Mouse (Mus musculus) embryonic facial prominence, embryonic 13.5 days (tissue): ENCODE results near the gene Adamtsl1. TPM values are rescaled to one million over a fixed set of nuclear protein-coding genes. Genes with fewer than 3 reads are reported as not detected.

ENCODE experiments used
- ATAC-seq: fragments of 200-750 bp; cut with Nextera tagmentation; 2 replicates; pipeline ENCODE4 v1.8.0; 2017; ENCODE audit warnings: low read depth; ENCODE audit not compliant: insufficient number of reproducible peaks, insufficient read depth, low FRiP score, low TSS enrichment
- H3K27ac ChIP-seq: fragments of 300-500 bp; sonication (generic); 2 replicates; pipeline ENCODE4 v1.5.1; 2015; ENCODE audit warnings: moderate library complexity, mild to moderate bottlenecking, inconsistent platforms
- H3K27me3 ChIP-seq: fragments of 300-500 bp; sonication (generic); 2 replicates; pipeline ENCODE4 v1.6.1; 2015; ENCODE audit warnings: mild to moderate bottlenecking, inconsistent platforms
- H3K36me3 ChIP-seq: fragments of 300-500 bp; sonication (generic); 2 replicates; pipeline ENCODE4 v1.6.1; 2015; ENCODE audit warnings: mild to moderate bottlenecking, inconsistent platforms
- H3K4me1 ChIP-seq: fragments of 300-500 bp; sonication (generic); 2 replicates; pipeline ENCODE4 v1.6.1; 2015; ENCODE audit warnings: inconsistent platforms
- H3K4me2 ChIP-seq: fragments of 300-500 bp; sonication (generic); 2 replicates; pipeline ENCODE4 v1.6.1; 2015; ENCODE audit warnings: moderate library complexity, mild to moderate bottlenecking, inconsistent platforms
- H3K4me3 ChIP-seq: fragments of 300-500 bp; sonication (generic); 2 replicates; pipeline ENCODE4 v1.5.1; 2015; ENCODE audit warnings: mild to moderate bottlenecking, inconsistent platforms
- H3K9ac ChIP-seq: fragments of 300-500 bp; sonication (generic); 2 replicates; pipeline ENCODE4 v1.6.1; 2015; ENCODE audit warnings: mild to moderate bottlenecking, inconsistent platforms
- H3K9me3 ChIP-seq: fragments of 300-500 bp; sonication (generic); 2 replicates; pipeline ENCODE4 v1.6.1; 2016; ENCODE audit warnings: inconsistent platforms
- WGBS: fragments of 180-500 bp; shearing (Covaris S2); methylation state at CpG from one replicate; pipeline ENCODE4 v1.1.7; 2015; ENCODE audit warnings: mixed read lengths; 5-methylcytosine and 5-hydroxymethylcytosine counted together
- polyA plus RNA-seq: library from polyadenylated mRNA; unstranded; fragments of >200 nt; fragmentation: Nextera tagmentation; extraction: Ambion mirVana; gene quantifications from 2 replicates; pipeline ENCODE4 v1.2.1, GENCODE M21; 2015

The Adamtsl1 gene
- polyA plus RNA-seq, 1 experiment from 2014 or later, result 48.1 TPM

DNA sequence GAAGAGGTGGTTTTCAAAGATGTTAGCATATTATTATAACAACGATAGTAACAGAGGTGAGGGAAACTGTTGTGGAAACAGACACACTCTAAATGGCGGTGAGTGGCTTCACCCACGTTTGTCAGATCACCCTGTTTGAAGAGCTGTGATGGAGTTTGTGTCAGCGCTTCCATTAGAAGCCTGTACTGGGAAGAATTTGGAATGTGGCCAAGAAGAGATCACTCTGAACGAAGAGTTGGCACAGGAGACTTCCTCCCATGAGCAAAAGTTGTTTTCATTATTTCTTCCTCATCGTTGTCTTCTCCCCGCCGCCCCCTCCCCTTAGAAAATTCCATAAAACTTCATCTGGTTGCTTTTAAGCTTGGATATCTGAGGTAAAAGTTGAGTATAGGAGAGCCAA, 340.5 kb downstream of the Adamtsl1 start:
- H3K4me2 ChIP-seq, result no peak overlapping the region
- 50% methylated on average over 8 of the region's 8 CpGs for WGBS
- peaks cover 8% of the 10 kb centered on the region; the same call in 1 of the 2 replicates for H3K4me1 ChIP-seq
- no peak overlapping the region for H3K27ac ChIP-seq
- no peak for ATAC-seq
- H3K27me3 ChIP-seq, result no peaks in the 10 kb centered on the region
- no peaks in the 10 kb centered on the region for H3K9me3 ChIP-seq
- no peak overlapping the region for H3K9ac ChIP-seq
- no peaks in the 10 kb centered on the region for H3K36me3 ChIP-seq
- H3K4me3 ChIP-seq, result no peak overlapping the region

DNA sequence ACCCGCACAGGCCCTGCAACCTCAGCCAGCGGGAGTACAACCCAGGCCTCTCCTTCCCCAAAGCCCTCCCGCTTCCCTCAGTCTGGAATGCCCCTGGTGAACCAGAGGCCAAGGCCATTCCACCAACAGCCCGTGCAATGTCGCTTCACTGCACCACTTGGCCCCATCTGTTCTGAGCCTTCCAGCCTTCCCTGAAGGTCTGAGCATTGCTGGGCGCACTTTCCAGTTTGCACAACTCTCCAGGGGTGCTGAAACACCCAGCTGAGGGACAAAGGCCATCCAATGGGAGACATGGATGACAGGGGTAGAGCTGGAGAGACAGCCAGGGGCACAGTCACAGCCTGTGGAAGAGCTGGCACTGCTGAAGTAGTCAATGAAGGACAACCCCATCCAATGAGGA, 365.4 kb downstream of the Adamtsl1 start:
- ATAC-seq, result no peak
- no peaks in the 10 kb centered on the region for H3K4me1 ChIP-seq
- 83% methylated on average over 6 of the region's 6 CpGs for WGBS

DNA sequence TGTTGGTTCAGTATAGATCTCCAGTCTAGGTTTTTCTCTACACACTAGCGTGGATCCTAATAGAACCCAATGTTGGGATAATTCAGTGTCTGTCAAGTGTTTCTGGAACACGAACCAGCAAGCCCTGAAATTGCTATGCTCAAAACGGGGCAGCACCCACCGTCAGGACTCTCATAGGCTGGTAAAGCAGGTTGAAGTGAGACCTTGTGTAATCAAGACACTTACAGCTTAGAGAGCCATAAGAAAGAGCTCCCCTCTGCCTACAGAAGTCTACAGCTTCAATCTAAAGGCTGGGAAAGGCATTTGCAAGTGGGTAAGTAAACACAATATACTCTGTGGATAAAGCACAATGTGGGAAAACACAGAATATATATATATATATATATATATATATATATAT, 367.3 kb downstream of the Adamtsl1 start:
- no peak overlapping the region for H3K9ac ChIP-seq
- no peak overlapping the region for H3K4me3 ChIP-seq
- H3K36me3 ChIP-seq, result no peaks in the 10 kb centered on the region
- 84% methylated on average over 4 of the region's 4 CpGs for WGBS
- H3K27ac ChIP-seq, result no peak overlapping the region
- H3K9me3 ChIP-seq, result no peaks in the 10 kb centered on the region
- ATAC-seq, result no peak
- no peaks in the 10 kb centered on the region for H3K27me3 ChIP-seq
- no peaks in the 10 kb centered on the region for H3K4me1 ChIP-seq
- H3K4me2 ChIP-seq, result no peak overlapping the region

More for the DNA sequence above, 365.4 kb downstream of the Adamtsl1 start:
- Histone ChIP-seq H3K9ac (no peak overlapping the region), H3K4me3 (no peak overlapping the region), H3K4me2 (no peak overlapping the region), H3K36me3 (no peaks in the 10 kb centered on the region), H3K27ac (no peak overlapping the region), H3K27me3 (no peaks in the 10 kb centered on the region), H3K9me3 (no peaks in the 10 kb centered on the region)

DNA sequence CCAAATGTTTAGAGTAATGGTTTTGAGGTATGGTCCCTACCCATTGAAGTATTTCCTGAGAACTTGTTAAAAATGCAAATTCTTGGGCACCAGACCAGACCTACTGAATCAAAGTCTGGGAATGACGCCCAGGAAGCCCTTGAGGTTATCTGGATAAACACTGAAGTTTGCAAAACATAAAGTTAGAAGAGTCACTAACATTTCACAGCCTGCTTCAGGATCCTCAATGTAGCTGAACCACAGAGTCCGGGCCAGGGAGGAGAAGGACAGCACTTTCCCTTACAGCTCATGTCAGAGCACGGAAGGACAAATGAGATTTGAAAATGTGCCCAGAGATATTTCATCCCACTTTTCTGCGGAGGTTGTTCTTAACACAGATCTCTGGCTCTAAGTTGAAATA, 370.1 kb downstream of the Adamtsl1 start:
- H3K36me3 ChIP-seq, result no peaks in the 10 kb centered on the region
- WGBS, result 71% methylated on average over 4 of the region's 4 CpGs
- no peak overlapping the region for H3K9ac ChIP-seq
- ATAC-seq, result no peak
- H3K4me3 ChIP-seq, result no peak overlapping the region
- H3K4me2 ChIP-seq, result no peak overlapping the region
- H3K4me1 ChIP-seq, result no peaks in the 10 kb centered on the region
- no peaks in the 10 kb centered on the region for H3K27me3 ChIP-seq
- H3K27ac ChIP-seq, result no peak overlapping the region
- H3K9me3 ChIP-seq, result no peaks in the 10 kb centered on the region

DNA sequence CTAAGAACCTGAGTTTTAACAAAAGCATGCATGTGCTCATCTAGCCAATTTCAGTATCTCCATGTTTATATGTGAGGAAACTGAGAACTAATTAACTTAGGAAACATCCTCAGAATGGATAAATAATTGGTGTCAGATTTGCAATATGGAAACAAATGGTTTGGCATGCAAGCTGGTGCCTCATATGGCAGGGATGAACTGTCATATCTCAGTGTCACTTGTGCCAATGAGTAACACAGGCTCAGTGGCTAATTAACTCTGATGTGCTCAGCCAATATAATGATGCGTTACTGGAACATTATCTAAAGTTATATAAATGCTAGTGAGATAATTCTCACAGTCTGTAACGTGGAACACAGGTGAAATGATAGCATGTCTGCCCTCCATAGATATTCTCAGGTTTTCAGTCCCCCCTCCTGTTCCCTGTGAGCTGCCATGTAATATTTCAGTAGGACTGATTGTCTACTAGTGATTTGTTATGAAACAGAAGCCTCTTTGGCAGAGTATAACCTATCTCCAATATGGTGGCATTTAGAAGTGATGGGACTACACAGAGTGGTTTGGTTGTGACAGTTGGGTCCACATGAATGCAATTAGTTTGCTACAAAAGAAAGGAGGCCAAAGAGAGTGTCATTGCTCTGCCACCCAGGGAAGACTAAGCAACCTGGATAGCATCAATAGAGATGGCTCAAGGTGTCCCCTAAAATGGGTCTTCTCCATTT, 376.1 kb downstream of the Adamtsl1 start:
- Histone ChIP-seq H3K36me3 (no peaks in the 10 kb centered on the region), H3K4me2 (no peak overlapping the region), H3K9me3 (no peaks in the 10 kb centered on the region), H3K27me3 (no peaks in the 10 kb centered on the region), H3K4me3 (no peak overlapping the region), H3K9ac (no peak overlapping the region), H3K27ac (no peak overlapping the region), H3K4me1 (no peaks in the 10 kb centered on the region)
- no peak for ATAC-seq
- 84% methylated on average over 2 of the region's 2 CpGs for WGBS

DNA sequence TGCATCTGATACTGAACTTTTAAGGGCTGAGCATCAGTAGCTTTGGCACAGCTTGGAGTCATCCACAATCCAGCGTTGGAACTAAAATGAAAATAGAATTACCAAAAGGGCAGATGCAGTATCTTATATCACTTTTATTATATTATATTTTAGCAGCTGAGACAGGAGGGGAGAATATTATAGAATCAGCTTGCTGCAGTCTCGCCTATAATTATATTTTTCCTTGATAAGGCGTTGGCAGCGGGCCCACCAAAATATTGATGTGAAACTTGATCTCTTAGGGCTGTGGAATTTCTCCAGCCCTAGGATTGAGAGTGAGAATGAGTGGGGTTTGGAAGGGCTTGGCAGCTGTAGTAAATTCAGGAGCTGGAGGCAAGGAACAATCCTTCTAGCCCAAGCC, 387.3 kb downstream of the Adamtsl1 start:
- H3K4me3 ChIP-seq, result no peak overlapping the region
- 43% methylated on average over 4 of the region's 4 CpGs for WGBS
- no peaks in the 10 kb centered on the region for H3K9me3 ChIP-seq
- 0 out of 2 replicates have a peak, but pooled peaks cover 2% of the 10 kb centered on the region for H3K4me1 ChIP-seq
- H3K27ac ChIP-seq, result peak overlapping the region; percentile 44
- no peaks in the 10 kb centered on the region for H3K36me3 ChIP-seq
- H3K4me2 ChIP-seq, result no peak overlapping the region
- H3K27me3 ChIP-seq, result no peaks in the 10 kb centered on the region
- ATAC-seq, result no peak
- no peak overlapping the region for H3K9ac ChIP-seq

DNA sequence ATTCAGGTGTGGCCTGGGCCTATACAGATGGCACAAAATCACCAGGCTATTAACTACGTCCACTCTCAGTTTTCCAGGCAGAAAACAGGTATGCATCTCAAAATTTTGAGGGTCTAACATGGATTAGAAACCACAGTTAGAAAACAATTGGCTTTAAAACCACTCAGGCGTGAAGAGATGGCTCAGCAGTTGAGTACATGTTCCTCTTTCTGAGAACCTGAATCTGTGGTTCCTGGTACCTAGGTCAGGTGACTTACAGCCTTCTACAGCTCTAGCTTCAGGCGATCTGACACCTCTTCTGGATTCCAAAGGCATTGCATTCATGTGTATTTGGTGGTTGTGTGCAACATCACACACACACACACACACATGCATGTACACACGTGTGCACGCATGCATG, 390.2 kb downstream of the Adamtsl1 start:
- no peak overlapping the region for H3K9ac ChIP-seq
- no peak overlapping the region for H3K4me3 ChIP-seq
- no peaks in the 10 kb centered on the region for H3K36me3 ChIP-seq
- no peak overlapping the region for H3K4me2 ChIP-seq
- no peaks in the 10 kb centered on the region for H3K27me3 ChIP-seq
- 89% methylated on average over 5 of the region's 5 CpGs for WGBS
- no peaks in the 10 kb centered on the region for H3K9me3 ChIP-seq
- no peak overlapping the region for H3K27ac ChIP-seq
- no peak for ATAC-seq
- 0 out of 2 replicates have a peak, but pooled peaks cover 2% of the 10 kb centered on the region for H3K4me1 ChIP-seq

DNA sequence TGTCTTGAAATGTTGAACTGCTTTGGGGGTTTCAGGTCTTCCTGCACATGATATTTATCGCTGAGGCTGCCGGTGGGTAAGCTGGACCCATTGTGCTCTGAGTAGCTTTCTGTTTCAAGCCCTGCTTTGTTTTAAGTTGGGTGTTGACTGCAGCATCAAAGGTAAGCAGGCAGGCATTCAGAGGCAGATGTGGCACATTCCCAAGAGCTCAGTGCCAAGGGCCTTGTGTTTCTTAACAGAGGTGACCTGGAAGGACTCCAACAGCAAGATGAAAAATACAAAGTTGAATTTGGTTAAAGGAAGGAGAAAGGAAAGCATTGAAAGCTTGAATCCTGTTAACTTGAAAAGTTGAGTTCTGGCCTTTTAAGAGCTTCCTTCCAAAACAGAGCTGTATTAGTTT, 402.1 kb downstream of the Adamtsl1 start:
- Histone ChIP-seq H3K36me3 (no peaks in the 10 kb centered on the region), H3K27me3 (no peaks in the 10 kb centered on the region), H3K4me1 (peaks cover 3% of the 10 kb centered on the region; the same call in 1 of the 2 replicates), H3K4me2 (no peak overlapping the region), H3K27ac (peak overlapping the region; percentile 55; the same call in 1 of the 2 replicates), H3K9me3 (no peaks in the 10 kb centered on the region), H3K4me3 (no peak overlapping the region), H3K9ac (no peak overlapping the region)
- no peak for ATAC-seq
- 30% methylated on average over 2 of the region's 2 CpGs for WGBS

DNA sequence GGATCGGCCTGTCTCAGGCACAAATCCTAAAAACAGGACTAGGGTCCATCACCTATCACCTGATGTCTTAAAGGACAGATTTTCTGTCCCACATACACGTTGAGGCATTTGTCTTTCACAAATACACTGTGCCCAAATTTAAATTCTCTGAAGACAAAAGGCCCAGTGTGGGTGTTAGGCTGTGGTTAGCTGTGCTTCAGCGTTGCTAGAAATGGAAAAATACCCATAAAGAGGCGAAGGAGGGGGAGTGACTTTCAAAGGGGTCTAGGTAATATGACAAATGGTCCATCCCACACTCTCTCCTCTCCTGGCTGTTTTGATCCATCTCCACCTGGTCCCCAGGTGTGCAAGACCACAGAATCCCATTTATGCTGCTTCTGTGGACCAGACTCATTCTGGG, 404.4 kb downstream of the Adamtsl1 start:
- H3K4me3 ChIP-seq, result no peak overlapping the region
- no peaks in the 10 kb centered on the region for H3K9me3 ChIP-seq
- 0 out of 2 replicates have a peak, but pooled peaks cover 3% of the 10 kb centered on the region for H3K4me1 ChIP-seq
- ATAC-seq, result no peak
- no peak overlapping the region for H3K27ac ChIP-seq
- no peaks in the 10 kb centered on the region for H3K36me3 ChIP-seq
- H3K4me2 ChIP-seq, result no peak overlapping the region
- H3K27me3 ChIP-seq, result no peaks in the 10 kb centered on the region
- 71% methylated on average over 4 of the region's 4 CpGs for WGBS
- no peak overlapping the region for H3K9ac ChIP-seq

DNA sequence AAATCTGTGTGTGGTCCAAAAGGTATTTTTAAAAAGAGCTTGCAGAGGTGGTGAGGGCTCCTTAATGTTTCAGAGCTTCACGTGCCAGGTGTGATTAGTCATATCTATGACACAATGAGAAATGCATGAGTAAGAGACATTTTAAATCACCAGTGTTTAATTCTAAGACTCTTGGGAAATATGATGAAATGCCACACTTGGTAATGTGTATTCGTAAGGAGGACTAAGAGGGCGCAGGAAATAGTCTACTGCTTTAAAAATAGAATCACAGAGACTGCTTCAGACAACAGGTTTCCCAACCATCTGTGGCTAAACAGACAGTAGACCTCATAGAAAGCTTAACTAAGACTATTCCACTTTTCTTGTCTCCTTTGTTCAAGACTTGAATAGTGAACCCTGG, 406.5 kb downstream of the Adamtsl1 start:
- WGBS, result 82% methylated on average over 3 of the region's 3 CpGs
- Histone ChIP-seq H3K4me3 (no peak overlapping the region), H3K27me3 (no peaks in the 10 kb centered on the region), H3K27ac (no peak overlapping the region), H3K36me3 (no peaks in the 10 kb centered on the region), H3K9me3 (no peaks in the 10 kb centered on the region), H3K4me1 (0 out of 2 replicates have a peak, but pooled peaks cover 3% of the 10 kb centered on the region), H3K9ac (no peak overlapping the region), H3K4me2 (no peak overlapping the region)
- ATAC-seq, result no peak

DNA sequence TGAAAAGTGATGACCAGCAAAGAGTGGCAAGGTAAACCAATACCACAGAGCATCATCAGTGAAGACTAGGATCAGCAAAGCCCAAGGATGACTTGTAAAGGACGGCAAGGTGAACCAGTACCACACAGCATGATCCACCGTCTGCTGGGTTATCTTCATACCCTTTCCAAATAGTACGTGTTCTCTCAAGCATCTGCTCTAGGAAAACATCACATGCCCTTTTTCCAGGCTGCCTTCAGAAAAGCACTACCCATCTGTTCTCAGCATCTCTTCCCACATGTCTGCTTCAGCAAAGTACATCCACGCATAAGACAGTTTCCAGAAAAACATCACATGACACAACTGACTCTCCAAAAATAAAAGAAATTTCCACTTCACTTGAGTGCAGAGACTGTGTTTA, 408.8 kb downstream of the Adamtsl1 start:
- no peaks in the 10 kb centered on the region for H3K36me3 ChIP-seq
- no peaks in the 10 kb centered on the region for H3K9me3 ChIP-seq
- no peak overlapping the region for H3K4me3 ChIP-seq
- no peak overlapping the region for H3K4me2 ChIP-seq
- no peak overlapping the region for H3K9ac ChIP-seq
- no peak for ATAC-seq
- H3K27ac ChIP-seq, result no peak overlapping the region
- WGBS, result 92% methylated on average over 4 of the region's 4 CpGs
- H3K4me1 ChIP-seq, result no peaks in the 10 kb centered on the region
- no peaks in the 10 kb centered on the region for H3K27me3 ChIP-seq

DNA sequence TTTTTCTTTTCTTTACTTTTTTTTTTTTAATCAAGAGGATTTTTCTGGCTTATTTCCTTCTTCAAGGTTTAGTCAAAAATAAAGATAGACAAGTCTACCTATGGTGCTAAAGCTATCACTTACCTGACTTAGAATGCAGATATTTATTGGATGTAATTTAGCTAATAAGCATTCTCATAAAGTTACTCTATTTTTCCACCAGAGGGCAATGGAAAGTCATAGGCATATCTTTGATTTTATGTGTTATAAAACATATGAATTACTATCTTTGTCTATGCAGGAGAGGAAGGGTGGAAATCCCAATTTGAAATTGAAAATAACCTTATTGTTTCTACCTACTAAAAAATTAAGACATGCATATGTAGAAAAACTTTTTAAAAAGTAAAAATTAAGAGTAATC, 418.2 kb downstream of the Adamtsl1 start:
- Histone ChIP-seq H3K9ac (no peak overlapping the region), H3K4me3 (no peak overlapping the region), H3K27me3 (no peaks in the 10 kb centered on the region), H3K4me2 (no peak overlapping the region), H3K9me3 (no peaks in the 10 kb centered on the region), H3K36me3 (no peaks in the 10 kb centered on the region), H3K27ac (no peak overlapping the region), H3K4me1 (no peaks in the 10 kb centered on the region)
- no peak for ATAC-seq
